Mouse (Mus musculus): ENCODE data around the gene Pvalb.

DNA sequence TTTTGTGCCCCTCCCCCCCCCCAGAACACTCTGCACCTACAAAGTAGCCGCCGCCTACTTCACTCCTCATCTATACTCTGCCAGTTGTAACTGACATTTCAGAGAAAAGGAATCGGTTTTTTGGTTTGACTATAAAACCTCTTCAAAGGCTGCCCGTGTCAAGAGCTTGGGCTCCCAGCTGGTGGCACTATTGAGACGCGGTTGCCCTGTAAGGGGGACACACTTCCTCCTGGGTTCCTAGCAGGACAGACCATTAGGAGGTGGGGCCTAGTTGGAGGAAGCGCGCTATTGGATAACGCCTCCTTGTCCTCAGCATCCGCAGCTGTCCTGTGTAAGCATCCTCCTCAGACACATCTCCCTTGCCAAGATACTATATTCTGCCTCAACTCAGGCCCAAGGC lies 21.3 kb downstream of the Pvalb start:
- TF ChIP-seq CTCF (IDR thresholded peaks at IDR 0.05; ENCODE audit: extremely low read depth, insufficient read length, insufficient replicate concordance, low read depth, low read length) (peak; percentile 23; the same call in 1 of the 2 replicates), POLR2A (IDR thresholded peaks at IDR 0.05; ENCODE audit: low read depth, low read length) (no peak)
